Mouse (Mus musculus) E14TG2a.4 (cell line): ENCODE results near the gene Map3k6.
A peak's percentile ranks its signal among the peaks of the same experiment; 100 is the strongest.

ENCODE experiments used
- CTCF ChIP-seq: conservative IDR thresholded peaks from 2 replicates; pipeline ENCODE4 v1.5.1; 2014; ENCODE audit warnings: low read length
- NANOG ChIP-seq: IDR thresholded peaks from 2 replicates; pipeline ENCODE4 v1.6.1; 2014; ENCODE audit warnings: borderline replicate concordance, low read length, mixed read lengths

GRCm38 (mm10) chr4:133301802-133302201 is 61.2 kb downstream of the Map3k6 start:
- TF ChIP-seq CTCF (peak; percentile 96), NANOG (no peak)
